In genomic region chr6:42876323-42876722, GRCm38 (mm10) we compare ENCODE assay signal across 23 mouse cellular contexts. TPM values are rescaled to one million over a fixed set of nuclear protein-coding genes. Genes with fewer than 3 reads are reported as not detected.
"Had no signal": no experiment of that assay in that cellular context is flagged by ENCODE, and none has a peak within 500 bp of the region (broad histone marks: within the 10 kb centered on the region; RNA-seq: fewer than 3 reads in every experiment).

No protein-coding gene starts in this region.

- DNase-seq: lung, adult 18-20 months; lung, embryonic 14.5 days; lung, postnatal 10 days; lung, postnatal 4 days; right cerebral cortex, postnatal 14 days; thymus, adult 18-20 months; thymus, postnatal 14 days; thymus, postnatal 36 days had no signal

- H3K4me1 ChIP-seq: midbrain, embryonic 13.5 days; midbrain, embryonic 15.5 days; neural tube, embryonic 12.5 days; stomach, embryonic 15.5 days had no signal

- H3K27ac ChIP-seq: midbrain, embryonic 13.5 days; midbrain, embryonic 15.5 days; neural tube, embryonic 12.5 days; stomach, embryonic 15.5 days; stomach, postnatal 0 days had no signal

- H3K4me2 ChIP-seq: lung, embryonic 14.5 days; midbrain, embryonic 11.5 days; midbrain, embryonic 13.5 days; midbrain, embryonic 15.5 days; neural tube, embryonic 12.5 days; stomach, embryonic 15.5 days had no signal

- H3K9ac ChIP-seq: lung, embryonic 14.5 days; midbrain, embryonic 13.5 days; midbrain, embryonic 15.5 days; neural tube, embryonic 12.5 days; stomach, embryonic 15.5 days had no signal

- H3K36me3 ChIP-seq: midbrain, embryonic 13.5 days; midbrain, embryonic 15.5 days; neural tube, embryonic 12.5 days; stomach, embryonic 15.5 days had no signal

- ATAC-seq: midbrain, embryonic 13.5 days; midbrain, embryonic 15.5 days had no signal

- H3K4me3 ChIP-seq: midbrain, embryonic 13.5 days; midbrain, embryonic 15.5 days; neural tube, embryonic 12.5 days; stomach, embryonic 15.5 days had no signal

- H3K27me3 ChIP-seq: midbrain, embryonic 13.5 days; midbrain, embryonic 15.5 days; neural tube, embryonic 12.5 days; stomach, embryonic 15.5 days had no signal

- H3K9me3 ChIP-seq: midbrain, embryonic 13.5 days; midbrain, embryonic 15.5 days; neural tube, embryonic 12.5 days; stomach, embryonic 15.5 days had no signal

RNA-seq across cellular contexts. Expression of gene Olfr448, which starts 13.9 kb away (rescaled TPM):
- total RNA-seq: megakaryocyte, adult 5-6 weeks; megakaryocyte-erythroid progenitor cell, adult 5-6 weeks; midbrain, postnatal 0 days; monocyte, adult 5-6 weeks; neutrophil, adult 5-6 weeks had no signal
- polyA plus RNA-seq: lung, embryonic 14.5 days; lung, embryonic 16.5 days; midbrain, embryonic 11.5 days; midbrain, embryonic 13.5 days; midbrain, embryonic 15.5 days; midbrain, postnatal 0 days; neural tube, embryonic 12.5 days; neural tube, embryonic 14.5 days; spleen, adult 2 months; stomach, embryonic 15.5 days; stomach, postnatal 0 days; thymus, postnatal 0 days had no signal

RNA-seq across cellular contexts. Expression of gene Olfr447, which starts 32.4 kb away (rescaled TPM):
- total RNA-seq: megakaryocyte, adult 5-6 weeks; megakaryocyte-erythroid progenitor cell, adult 5-6 weeks; midbrain, postnatal 0 days; monocyte, adult 5-6 weeks; neutrophil, adult 5-6 weeks had no signal
- polyA plus RNA-seq: lung, embryonic 14.5 days; lung, embryonic 16.5 days; midbrain, embryonic 11.5 days; midbrain, embryonic 13.5 days; midbrain, embryonic 15.5 days; midbrain, postnatal 0 days; neural tube, embryonic 12.5 days; neural tube, embryonic 14.5 days; spleen, adult 2 months; stomach, embryonic 15.5 days; stomach, postnatal 0 days; thymus, postnatal 0 days had no signal

RNA-seq across cellular contexts. Expression of gene Olfr449, which starts 42.1 kb away (rescaled TPM):
- total RNA-seq: megakaryocyte, adult 5-6 weeks; megakaryocyte-erythroid progenitor cell, adult 5-6 weeks; midbrain, postnatal 0 days; monocyte, adult 5-6 weeks had no signal
- polyA plus RNA-seq: lung, embryonic 14.5 days; lung, embryonic 16.5 days; midbrain, embryonic 11.5 days; midbrain, embryonic 13.5 days; midbrain, embryonic 15.5 days; midbrain, postnatal 0 days; neural tube, embryonic 12.5 days; neural tube, embryonic 14.5 days; spleen, adult 2 months; stomach, embryonic 15.5 days; stomach, postnatal 0 days; thymus, postnatal 0 days had no signal

RNA-seq across cellular contexts. Expression of gene Olfr446, which starts 44.9 kb away (rescaled TPM):
- total RNA-seq: megakaryocyte, adult 5-6 weeks; megakaryocyte-erythroid progenitor cell, adult 5-6 weeks; midbrain, postnatal 0 days; monocyte, adult 5-6 weeks; neutrophil, adult 5-6 weeks had no signal
- polyA plus RNA-seq: lung, embryonic 14.5 days; lung, embryonic 16.5 days; midbrain, embryonic 11.5 days; midbrain, embryonic 13.5 days; midbrain, embryonic 15.5 days; midbrain, postnatal 0 days; neural tube, embryonic 12.5 days; neural tube, embryonic 14.5 days; spleen, adult 2 months; stomach, embryonic 15.5 days; stomach, postnatal 0 days; thymus, postnatal 0 days had no signal
